Mouse (Mus musculus): ENCODE measurements around the gene Mark3. TPM values are rescaled to one million over a fixed set of nuclear protein-coding genes. Genes with fewer than 3 reads are reported as not detected.

The Mark3 gene
- total RNA-seq, 2 experiments from 2014 or later, result 55.8 to 61.3 TPM

GRCm38 (mm10) chr12:111671431-111671902 is 97.1 kb downstream of the Mark3 start:
- no peak for ATAC-seq (replicated peaks; ENCODE audit: poor library complexity, severe bottlenecking)

GRCm38 (mm10) chr12:111672176-111672575 is 97.9 kb downstream of the Mark3 start, which contains the start of gene Ckb:
Gene Ckb, minus strand, starts transcription at chr12:111672338.
- ATAC-seq (replicated peaks; ENCODE audit: poor library complexity, severe bottlenecking), result 0 out of 2 replicates have a peak, but pooled peaks have one; percentile 2

- no peak for ATAC-seq (replicated peaks; ENCODE audit: poor library complexity, severe bottlenecking)
These were observed 98.3 kb downstream of the Mark3 start for GRCm38 (mm10) chr12:111672581-111672980.

GRCm38 (mm10) chr12:111674850-111675486 is 100.6 kb downstream of the Mark3 start:
- peak; percentile 32 for ATAC-seq (replicated peaks; ENCODE audit: poor library complexity, severe bottlenecking)

- ATAC-seq (replicated peaks; ENCODE audit: poor library complexity, severe bottlenecking), result 0 out of 2 replicates have a peak, but pooled peaks have one; percentile 7
These were observed 101.7 kb downstream of the Mark3 start for GRCm38 (mm10) chr12:111675797-111676580.

- no peak for ATAC-seq (replicated peaks; ENCODE audit: poor library complexity, severe bottlenecking)
These were observed 103.1 kb downstream of the Mark3 start for GRCm38 (mm10) chr12:111677421-111677820.

GRCm38 (mm10) chr12:111677882-111678669 is 103.8 kb downstream of the Mark3 start, which contains the start of gene Trmt61a:
Gene Trmt61a, plus strand, starts transcription at chr12:111678105.
- ATAC-seq (replicated peaks; ENCODE audit: poor library complexity, severe bottlenecking), result peak; percentile 70

- peak; percentile 6; the same call in 1 of the 2 replicates for ATAC-seq (replicated peaks; ENCODE audit: poor library complexity, severe bottlenecking)
These were observed 104.3 kb downstream of the Mark3 start for GRCm38 (mm10) chr12:111678670-111678933.

- no peak for ATAC-seq (replicated peaks; ENCODE audit: poor library complexity, severe bottlenecking)
These were observed 104.7 kb downstream of the Mark3 start for GRCm38 (mm10) chr12:111678997-111679396.

- ATAC-seq (replicated peaks; ENCODE audit: poor library complexity, severe bottlenecking), result no peak
These were observed 106.3 kb downstream of the Mark3 start for GRCm38 (mm10) chr12:111680661-111681060.

- ATAC-seq (replicated peaks; ENCODE audit: poor library complexity, severe bottlenecking), result no peak
These were observed 107.0 kb downstream of the Mark3 start for GRCm38 (mm10) chr12:111681305-111681704.

- no peak for ATAC-seq (replicated peaks; ENCODE audit: poor library complexity, severe bottlenecking)
These were observed 107.7 kb downstream of the Mark3 start for GRCm38 (mm10) chr12:111682003-111682402.

- ATAC-seq (replicated peaks; ENCODE audit: poor library complexity, severe bottlenecking), result no peak
These were observed 108.5 kb downstream of the Mark3 start for GRCm38 (mm10) chr12:111682806-111683205.

GRCm38 (mm10) chr12:111686390-111686789 is 112.1 kb downstream of the Mark3 start:
- ATAC-seq (replicated peaks; ENCODE audit: poor library complexity, severe bottlenecking), result no peak

GRCm38 (mm10) chr12:111687350-111688068 is 113.2 kb downstream of the Mark3 start:
- no peak for ATAC-seq (replicated peaks; ENCODE audit: poor library complexity, severe bottlenecking)

GRCm38 (mm10) chr12:111688069-111688428 is 113.7 kb downstream of the Mark3 start:
- ATAC-seq (replicated peaks; ENCODE audit: poor library complexity, severe bottlenecking), result no peak

- no peak for ATAC-seq (replicated peaks; ENCODE audit: poor library complexity, severe bottlenecking)
These were observed 115.1 kb downstream of the Mark3 start for GRCm38 (mm10) chr12:111689426-111689825.

- peak; percentile 89 for ATAC-seq (replicated peaks; ENCODE audit: poor library complexity, severe bottlenecking)
These were observed 117.1 kb downstream of the Mark3 start for GRCm38 (mm10) chr12:111691346-111691872.

GRCm38 (mm10) chr12:111692899-111693298 is 118.6 kb downstream of the Mark3 start:
- ATAC-seq (replicated peaks; ENCODE audit: poor library complexity, severe bottlenecking), result no peak

All from granulocyte monocyte progenitor cell, adult 5-6 weeks (primary cell).